Mouse (Mus musculus): Measurements from ENCODE around the gene Atp6v1e1. TPM values are rescaled to one million over a fixed set of nuclear protein-coding genes. Genes with fewer than 3 reads are reported as not detected.
A peak's percentile ranks its signal among the peaks of the same experiment; 100 is the strongest.
"Not testable (repeated sequence)": the region's sequence is repeated elsewhere in the genome, so short reads cannot be mapped to it uniquely, and the experiment has no call there.

Gene Atp6v1e1
- total RNA-seq (2021) = 100 to 1,000 TPM; 267 to 273 TPM

DNA sequence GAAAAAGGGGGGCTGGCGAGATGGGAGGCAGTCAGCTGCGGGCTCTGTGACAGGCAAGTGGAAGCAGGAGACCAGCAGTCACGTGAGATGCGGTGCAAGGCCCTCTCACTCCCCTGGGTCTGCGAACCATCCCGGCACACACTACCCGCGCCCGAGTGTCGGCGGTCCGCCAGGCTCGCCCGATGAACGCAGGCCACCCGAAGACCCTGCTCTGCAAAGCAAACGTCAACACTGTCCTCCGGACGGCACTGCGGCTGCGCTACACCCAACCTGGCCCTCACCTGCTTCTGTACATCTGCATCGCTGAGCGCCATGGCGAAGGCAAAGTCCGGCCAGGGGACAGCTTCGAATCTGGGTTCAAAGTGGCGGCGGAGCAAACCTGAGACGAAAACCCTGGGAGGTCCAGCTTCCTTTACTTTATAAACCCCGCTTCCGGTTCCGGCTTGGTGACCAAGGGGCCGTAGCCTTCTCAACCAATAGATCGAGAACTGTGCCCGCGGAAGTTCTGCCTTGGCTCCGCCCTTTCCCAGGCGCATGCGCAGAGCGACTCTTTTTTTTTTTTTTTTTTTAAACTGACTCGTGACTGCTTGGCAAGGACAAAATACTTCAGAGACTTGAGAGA lies at the start of gene Atp6v1e1:
Gene Atp6v1e1 (minus strand): TSS at position 487 of the 622 bp plus-strand sequence.
- intact Hi-C loops (cut with DNase I) = no loop called here
- DNase-seq = peak; percentile 93

DNA sequence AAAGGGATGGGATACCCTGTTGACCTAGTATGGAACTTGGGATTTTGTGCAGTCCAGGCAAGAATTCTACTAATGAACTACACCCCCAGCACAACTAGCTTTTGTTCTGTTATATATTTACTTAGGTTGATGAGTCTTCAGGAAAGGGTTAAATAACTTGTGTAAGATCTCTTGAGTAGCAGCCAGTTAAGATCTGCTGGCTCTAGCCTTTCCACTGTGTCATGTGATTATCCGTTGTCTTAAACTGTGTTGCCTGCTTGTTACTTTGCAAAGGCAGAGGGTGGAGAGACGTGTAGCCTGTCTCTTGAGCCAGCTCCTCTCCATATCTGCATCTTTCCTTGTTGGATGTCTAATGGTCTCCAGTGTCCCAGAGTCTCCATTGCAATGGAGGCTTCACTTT lies 48.7 kb upstream of the Atp6v1e1 start:
- intact Hi-C loops (cut with DNase I) = no loop called here
- DNase-seq = no peak

DNA sequence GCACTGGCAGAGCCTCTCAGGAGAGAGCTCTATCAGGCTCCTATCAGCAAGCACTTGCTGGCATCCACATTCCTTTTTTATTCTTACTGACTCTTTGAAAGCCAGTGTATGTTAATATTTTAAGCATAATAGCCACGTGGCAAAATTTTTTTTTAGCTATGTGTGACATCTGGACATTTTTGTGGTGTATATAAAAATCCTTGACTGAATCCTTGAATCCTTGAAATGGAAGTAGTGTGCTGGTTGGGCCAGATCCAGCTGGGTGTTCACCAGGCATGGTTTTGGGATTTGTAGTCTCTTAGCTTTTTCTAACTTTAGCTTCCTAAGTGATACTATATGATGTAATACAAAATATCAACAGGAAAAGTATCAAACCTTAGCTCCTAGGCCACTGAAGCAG lies 46.2 kb upstream of the Atp6v1e1 start:
- no peak for DNase-seq
- intact Hi-C loops (cut with DNase I) = no loop called here

DNA sequence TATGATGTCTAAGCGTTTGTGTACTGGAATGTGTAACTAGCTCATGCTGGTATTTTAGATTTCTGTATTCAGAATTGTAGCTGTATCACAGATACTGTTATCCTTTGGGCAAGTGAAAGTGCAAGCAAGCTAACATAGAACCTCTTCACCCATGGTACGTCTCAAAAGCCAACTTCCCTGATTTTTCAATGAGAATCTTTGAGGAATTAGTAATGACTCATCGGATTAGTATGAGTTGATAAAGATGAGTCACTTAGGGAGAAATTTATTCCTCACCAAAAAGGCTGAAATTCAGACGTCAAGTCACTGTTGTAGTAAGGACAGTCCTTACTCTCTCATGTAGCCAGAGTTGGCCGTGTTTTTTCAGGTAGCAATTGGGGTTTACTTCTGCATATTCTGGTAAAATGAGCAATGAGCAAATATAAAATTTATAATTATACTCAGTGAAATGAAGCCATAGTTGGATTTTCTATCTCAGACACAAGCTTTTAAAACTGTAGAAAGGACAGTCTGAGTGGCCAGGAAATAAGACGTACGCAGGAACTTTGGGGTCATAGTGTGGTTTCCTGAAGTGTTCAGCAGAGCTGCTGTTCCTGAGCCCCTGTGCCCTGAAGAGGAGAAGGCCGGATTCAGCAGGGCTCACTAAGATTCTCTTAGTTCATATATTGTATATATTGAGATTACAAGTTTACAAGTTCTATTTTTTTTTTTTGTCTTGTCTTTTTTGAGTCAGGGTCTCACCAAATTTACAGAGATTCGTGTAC lies 43.6 kb upstream of the Atp6v1e1 start:
- no peak for DNase-seq
- intact Hi-C loops (cut with DNase I) = no loop called here

- no peak for DNase-seq
- intact Hi-C loops (cut with DNase I) = no loop called here
These were observed 37.5 kb upstream of the Atp6v1e1 start for GRCm38 (mm10) chr6:120860079-120860478.

- intact Hi-C loops (cut with DNase I) = no loop called here
These were observed 35.7 kb upstream of the Atp6v1e1 start for GRCm38 (mm10) chr6:120858217-120858711.

DNA sequence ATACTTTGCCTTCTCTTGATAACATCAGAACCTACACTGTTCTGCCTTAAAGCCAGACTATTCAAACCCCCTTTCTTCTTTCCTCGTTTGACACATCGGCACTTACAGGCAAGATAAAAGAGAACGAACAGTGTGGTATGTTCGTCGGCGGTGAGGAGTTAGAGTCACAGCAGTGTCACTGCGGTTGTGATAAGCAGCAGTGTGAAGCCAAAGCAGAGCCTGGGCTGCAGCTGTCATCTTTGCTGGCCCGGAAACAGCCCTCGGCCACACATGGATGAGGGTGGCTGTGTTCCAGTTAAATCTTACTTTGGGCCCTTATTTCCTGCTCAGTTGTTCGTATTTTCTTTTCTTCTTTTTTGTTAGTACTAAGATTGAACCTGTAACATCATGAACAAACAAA lies 31.8 kb upstream of the Atp6v1e1 start:
- intact Hi-C loops (cut with DNase I) = no loop called here
- peak; percentile 63 for DNase-seq

More at GRCm38 (mm10) chr6:120858217-120858711, 35.7 kb upstream of the Atp6v1e1 start:
- peak; percentile 83 for DNase-seq

DNA sequence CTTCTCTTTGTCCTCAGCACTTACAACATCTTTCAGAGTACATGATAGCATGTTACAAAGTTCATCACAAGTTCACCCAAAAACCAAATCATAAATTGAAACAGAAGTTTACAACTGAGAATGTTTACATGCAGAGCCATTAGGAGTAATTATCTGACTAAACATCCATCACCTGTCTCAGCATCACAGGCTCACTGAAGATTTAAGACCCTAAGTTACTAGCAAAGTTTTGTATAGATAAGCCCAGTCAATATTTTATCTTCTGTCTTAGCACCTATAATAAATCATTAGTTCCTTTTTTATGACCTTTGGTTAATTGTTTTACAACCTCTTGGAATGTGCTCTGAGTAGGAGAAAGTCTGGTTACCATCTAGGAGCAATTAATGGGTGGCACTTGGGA lies 28.1 kb upstream of the Atp6v1e1 start:
- intact Hi-C loops (cut with DNase I); DNase-seq: not testable (repeated sequence)

- no peak for DNase-seq
These were observed 19.2 kb upstream of the Atp6v1e1 start for GRCm38 (mm10) chr6:120841754-120842153.

DNA sequence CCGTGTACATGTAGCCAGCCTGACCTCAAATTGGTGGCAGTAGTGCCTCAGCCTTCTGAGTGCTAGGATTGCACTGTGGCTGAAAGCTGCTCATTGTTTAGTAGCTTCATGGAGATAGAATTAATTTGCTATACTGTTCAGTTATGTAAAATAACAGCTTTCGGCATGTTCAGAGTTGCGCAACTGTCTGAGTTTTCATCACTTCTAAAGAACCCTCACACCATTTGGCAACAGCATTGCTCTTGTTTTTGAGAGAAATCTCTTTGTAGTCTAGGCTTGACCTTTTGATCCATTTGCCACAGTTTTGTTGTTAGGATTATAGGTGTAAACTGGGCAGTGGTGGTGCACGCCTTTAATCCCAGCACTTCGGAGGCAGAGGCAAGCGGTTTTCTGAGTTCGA lies 17.7 kb upstream of the Atp6v1e1 start:
- DNase-seq = no peak
- intact Hi-C loops (cut with DNase I) = no loop called here

More at GRCm38 (mm10) chr6:120841754-120842153, 19.2 kb upstream of the Atp6v1e1 start:
- intact Hi-C loops (cut with DNase I) = no loop called here

- no peak for DNase-seq
- intact Hi-C loops (cut with DNase I) = no loop called here
These were observed 14.5 kb upstream of the Atp6v1e1 start for GRCm38 (mm10) chr6:120837152-120837530.

DNA sequence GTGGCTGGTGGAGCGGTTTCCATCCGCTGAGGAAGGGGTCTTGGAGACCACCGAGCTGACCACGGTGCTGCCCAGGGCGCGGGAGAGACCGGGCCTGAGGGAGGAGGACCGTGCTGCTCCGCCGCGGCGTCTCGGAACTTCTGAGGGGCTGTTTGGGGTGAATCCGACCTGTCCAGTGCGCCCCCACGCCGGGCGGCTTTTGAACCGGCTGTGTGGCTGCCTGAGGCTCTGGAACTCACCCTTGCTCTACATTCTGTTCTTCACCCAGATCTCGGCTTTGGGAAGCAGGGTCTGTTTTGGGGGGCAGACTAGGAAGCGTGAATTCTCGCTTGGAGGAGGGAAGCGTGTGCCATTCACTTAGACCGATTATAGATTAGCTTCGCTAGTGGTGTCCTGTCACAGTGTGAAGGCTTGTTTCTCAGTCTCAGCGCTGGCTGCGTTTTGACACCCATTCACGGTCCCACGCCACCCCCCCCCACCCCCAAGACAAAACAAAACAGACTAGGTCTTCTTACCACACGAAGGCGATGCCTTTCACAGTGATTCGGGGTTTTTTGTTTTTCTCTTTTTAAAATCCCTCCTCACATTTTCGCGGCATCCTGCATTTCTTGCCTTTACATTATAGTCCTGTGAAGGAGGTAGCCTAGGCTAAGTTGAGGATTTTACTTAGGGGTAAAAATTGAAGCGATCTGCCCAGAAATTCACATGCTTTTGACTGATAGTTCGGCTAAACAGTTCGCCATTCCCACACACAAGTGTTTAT lies 14.0 kb upstream of the Atp6v1e1 start:
- intact Hi-C loops (cut with DNase I) = no loop called here
- no peak for DNase-seq

DNA sequence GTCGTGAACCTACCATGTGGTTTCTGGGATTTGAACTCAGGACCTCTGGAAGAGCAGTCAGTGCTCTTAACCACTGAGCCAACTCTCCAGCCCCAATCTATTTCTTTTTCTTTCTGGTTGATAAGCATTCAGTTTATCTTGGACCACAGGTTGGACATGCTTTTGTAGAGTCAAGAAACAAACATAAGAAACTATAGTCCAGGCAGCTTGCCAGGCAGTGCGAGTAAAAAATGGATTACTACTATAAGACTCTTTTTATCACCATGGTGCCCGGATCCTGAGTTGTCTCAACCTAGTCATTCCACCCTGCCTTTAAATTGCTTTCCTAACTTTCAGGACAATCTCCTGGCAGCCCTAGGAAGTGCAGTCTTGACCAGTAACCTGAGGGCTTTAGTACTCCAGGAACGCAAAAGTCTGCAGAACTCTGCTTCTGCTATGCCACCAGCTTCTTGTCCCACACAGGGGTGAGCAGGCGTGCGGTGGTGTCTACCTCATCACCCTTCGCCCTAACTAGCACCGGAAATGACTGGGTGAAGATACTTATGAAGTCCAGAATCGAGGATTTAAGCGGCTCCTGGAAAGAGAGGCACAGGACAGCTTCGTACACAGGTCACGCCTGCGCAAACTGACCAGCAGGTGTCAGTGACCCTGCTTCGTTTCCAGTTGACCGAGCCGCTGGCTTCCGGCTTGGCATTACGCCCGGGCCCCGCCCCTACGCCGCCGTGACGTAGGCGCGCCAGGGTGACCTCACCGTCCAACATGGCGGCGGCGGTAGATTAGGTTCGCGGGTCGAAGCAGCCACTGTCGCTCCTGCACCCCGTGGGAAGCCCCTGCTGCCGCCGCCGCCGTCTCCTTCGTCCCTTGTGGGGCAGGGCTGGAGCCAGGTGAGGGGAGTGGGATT lies 13.1 kb upstream of the Atp6v1e1 start, which contains the start of gene Bcl2l13:
Gene Bcl2l13 (plus strand): TSS at position 739 of the 901 bp plus-strand sequence.
- peak; percentile 94 for DNase-seq
- intact Hi-C loops (cut with DNase I) = no loop called here

DNA sequence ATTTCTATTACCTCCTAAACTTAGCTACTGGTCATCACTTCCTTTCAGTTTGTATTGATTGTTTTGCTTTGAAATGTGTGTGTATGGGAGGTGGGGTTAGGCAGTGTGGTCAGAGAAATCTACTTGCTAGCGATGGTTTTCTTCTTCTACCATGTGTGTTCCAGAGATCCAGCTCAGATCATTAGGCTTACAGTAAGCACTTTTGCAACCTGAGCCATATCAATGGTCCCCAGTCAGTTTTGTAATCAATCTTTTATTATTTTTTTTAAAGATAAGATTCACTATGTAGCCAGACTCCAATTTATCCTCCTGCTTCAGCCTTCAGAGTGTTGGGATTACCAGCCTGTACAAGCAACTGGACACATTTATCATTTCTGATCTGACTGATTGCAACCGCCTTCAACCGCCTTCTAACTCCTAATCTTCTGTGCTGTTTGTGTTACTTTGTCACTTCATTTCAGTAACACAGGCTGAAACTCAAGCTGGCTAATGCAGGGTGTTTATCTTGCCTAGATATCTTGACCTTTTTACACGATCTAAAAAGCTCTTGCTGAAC lies 12.3 kb upstream of the Atp6v1e1 start:
- intact Hi-C loops (cut with DNase I) = no loop called here
- no peak for DNase-seq

DNA sequence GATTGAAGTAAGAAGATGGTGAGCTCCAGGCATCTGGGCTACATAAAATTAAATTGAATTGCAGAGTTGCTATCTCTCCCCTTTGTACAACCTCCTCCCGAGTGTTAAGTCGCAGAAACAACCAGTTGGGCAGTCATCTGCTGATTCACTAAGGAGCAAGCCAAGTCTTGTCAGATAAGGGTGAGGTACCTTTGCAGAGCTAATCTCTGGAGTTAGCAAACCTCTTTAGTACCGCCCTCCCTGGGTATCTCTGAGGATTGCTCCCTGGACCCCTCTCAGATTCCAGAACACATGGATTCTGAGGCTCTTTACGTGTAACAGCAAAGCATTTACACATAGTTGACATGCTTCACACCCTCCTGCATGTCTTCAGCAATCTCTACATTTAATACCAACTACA lies 9.5 kb upstream of the Atp6v1e1 start:
- intact Hi-C loops (cut with DNase I) = no loop called here
- no peak for DNase-seq

- intact Hi-C loops (cut with DNase I) = no loop called here
- no peak for DNase-seq
These were observed 8.4 kb upstream of the Atp6v1e1 start for GRCm38 (mm10) chr6:120830866-120831608.

DNA sequence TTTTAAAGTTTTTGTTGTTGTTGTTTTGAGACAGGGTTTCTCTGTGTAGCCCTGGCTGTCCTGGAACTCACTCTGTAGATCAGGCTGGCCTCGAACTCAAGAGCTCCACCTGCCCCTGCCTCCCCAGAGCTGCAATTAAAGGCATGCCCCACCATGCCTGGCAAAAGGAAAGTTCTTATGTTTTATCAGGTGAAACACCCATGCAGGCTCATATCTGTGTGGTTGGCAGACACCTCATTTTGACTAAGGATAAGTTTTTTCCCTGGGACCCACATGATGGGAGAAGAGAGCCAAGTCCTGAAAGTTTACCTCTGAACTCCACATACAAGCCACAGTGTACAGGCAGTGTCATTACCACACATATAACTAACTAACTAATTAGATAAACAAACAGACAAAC lies 7.5 kb upstream of the Atp6v1e1 start:
- DNase-seq = no peak
- intact Hi-C loops (cut with DNase I) = no loop called here

GRCm38 (mm10) chr6:120822937-120823614 lies 483 bp upstream of the Atp6v1e1 start:
- intact Hi-C loops (cut with DNase I) = no loop called here

GRCm38 (mm10) chr6:120821715-120822114 lies 878 bp downstream of the Atp6v1e1 start:
- intact Hi-C loops (cut with DNase I) = no loop called here
- DNase-seq = no peak

More at GRCm38 (mm10) chr6:120822937-120823614, 483 bp upstream of the Atp6v1e1 start:
- DNase-seq = peak; percentile 8
